ENCODE assay signal across 14 mouse cellular contexts in the genomic region with DNA sequence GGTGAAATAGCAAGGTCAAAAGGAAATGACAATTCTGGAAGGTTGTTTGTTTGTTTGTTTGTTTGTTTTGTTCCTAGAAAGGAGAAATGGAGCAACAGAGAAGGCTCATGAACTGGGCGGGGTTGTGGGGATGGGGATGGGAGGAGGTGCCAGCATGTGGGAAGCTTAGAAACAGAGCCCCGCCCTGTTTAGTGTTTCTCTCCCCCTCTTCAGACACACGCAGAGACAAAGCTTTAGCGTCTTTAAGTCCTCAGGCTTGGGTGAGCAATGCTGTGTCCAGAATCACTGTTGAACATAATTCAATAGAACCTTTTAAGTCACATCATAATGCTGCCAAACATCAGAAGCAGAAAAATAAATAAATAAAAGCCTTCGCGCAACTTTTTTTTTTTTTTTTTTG.
DNase-seq lines count a peak whose midpoint lies in the region; ATAC-seq and TF ChIP-seq lines count a peak whose summit lies in the region.
"Had no signal": no experiment of that assay in that cellular context is flagged by ENCODE, and none has a peak within 500 bp of the region (broad histone marks: within the 10 kb centered on the region; RNA-seq: fewer than 3 reads in every experiment).

No protein-coding gene starts in this region.

- peaks cover 10% of the 10 kb centered on the region for H3K4me1 ChIP-seq in forebrain, embryonic 13.5 days
- H3K4me1 ChIP-seq in forebrain, embryonic 11.5 days (replicated peaks; ENCODE audit: control insufficient read depth, insufficient read depth, low read length): no peaks in the 10 kb centered on the region
- no peaks in the 10 kb centered on the region for H3K4me1 ChIP-seq in hindbrain, embryonic 16.5 days (ENCODE audit: control insufficient read depth, insufficient read depth, low read depth, low read length)
- no peaks in the 10 kb centered on the region for H3K4me1 ChIP-seq in hindbrain, embryonic 11.5 days (replicated peaks; ENCODE audit: control insufficient read depth, insufficient read depth, low read length)
- H3K4me1 ChIP-seq in ES-E14 (ENCODE audit: control insufficient read depth in 2 of 2, insufficient read depth in 2 of 2, low read length in 2 of 2, poor library complexity in 1 of 2): no peaks in the 10 kb centered on the region; a peak in 2 of 4 replicates
- H3K4me1 ChIP-seq in midbrain, embryonic 15.5 days: peaks cover 2% of the 10 kb centered on the region; the same call in 1 of the 2 replicates
- H3K4me1 ChIP-seq in liver, embryonic 12.5 days: no peaks in the 10 kb centered on the region
- H3K4me1 ChIP-seq: embryonic facial prominence, embryonic 12.5 days; hindbrain, embryonic 10.5 days; liver, embryonic 15.5 days had no signal

- no peaks in the 10 kb centered on the region for H3K27me3 ChIP-seq in forebrain, embryonic 13.5 days
- no peaks in the 10 kb centered on the region for H3K27me3 ChIP-seq in forebrain, embryonic 11.5 days (ENCODE audit: control insufficient read depth, insufficient read depth, low read length)
- no peaks in the 10 kb centered on the region for H3K27me3 ChIP-seq in hindbrain, embryonic 16.5 days (replicated peaks; ENCODE audit: control insufficient read depth, insufficient read depth, low read length)
- no peaks in the 10 kb centered on the region for H3K27me3 ChIP-seq in hindbrain, embryonic 11.5 days (ENCODE audit: control insufficient read depth, insufficient read depth, low read length)
- H3K27me3 ChIP-seq in midbrain, embryonic 15.5 days (replicated peaks): no peaks in the 10 kb centered on the region
- H3K27me3 ChIP-seq in liver, embryonic 12.5 days (replicated peaks): no peaks in the 10 kb centered on the region
- H3K27me3 ChIP-seq: embryonic facial prominence, embryonic 12.5 days; liver, embryonic 15.5 days had no signal

- peak; percentile 48; the same call in 1 of the 2 replicates for ATAC-seq in forebrain, embryonic 13.5 days
- no peak for ATAC-seq in forebrain, embryonic 11.5 days (replicated peaks; ENCODE audit: low FRiP score)
- 0 out of 2 replicates have a peak, but pooled peaks have one; percentile 64 for ATAC-seq in hindbrain, embryonic 16.5 days
- no peak for ATAC-seq in hindbrain, embryonic 11.5 days (ENCODE audit: low FRiP score)
- ATAC-seq in midbrain, embryonic 15.5 days (replicated peaks): no peak; the same call in 1 of the 2 replicates
- no peak for ATAC-seq in liver, embryonic 12.5 days
- ATAC-seq: lung, postnatal 0 days had no signal

- H3K36me3 ChIP-seq in forebrain, embryonic 13.5 days (ENCODE audit: poor library complexity, severe bottlenecking): no peaks in the 10 kb centered on the region
- H3K36me3 ChIP-seq in forebrain, embryonic 11.5 days (ENCODE audit: control insufficient read depth, insufficient read depth, low read length): no peaks in the 10 kb centered on the region
- H3K36me3 ChIP-seq in hindbrain, embryonic 16.5 days (ENCODE audit: control insufficient read depth, insufficient read depth, low read length): no peaks in the 10 kb centered on the region
- H3K36me3 ChIP-seq in hindbrain, embryonic 11.5 days (ENCODE audit: control insufficient read depth, insufficient read depth, low read length): no peaks in the 10 kb centered on the region
- no peaks in the 10 kb centered on the region for H3K36me3 ChIP-seq in ES-E14 (ENCODE audit: control insufficient read depth, insufficient read depth, low read length, poor library complexity, severe bottlenecking)
- no peaks in the 10 kb centered on the region for H3K36me3 ChIP-seq in midbrain, embryonic 15.5 days (replicated peaks)
- no peaks in the 10 kb centered on the region for H3K36me3 ChIP-seq in liver, embryonic 12.5 days
- H3K36me3 ChIP-seq: embryonic facial prominence, embryonic 12.5 days; hindbrain, embryonic 10.5 days; liver, embryonic 15.5 days had no signal

- DNase-seq in forebrain, embryonic 11.5 days (ENCODE audit: low spot score): no peak
- DNase-seq in hindbrain, embryonic 11.5 days (ENCODE audit: low spot score): no peak
- DNase-seq in ES-E14 (ENCODE audit: low read depth, low spot score): no peak
- DNase-seq: gastrocnemius, postnatal 25 days; thymus, postnatal 36 days had no signal

- 21% methylated on average over 6 of the region's 6 CpGs for WGBS in forebrain, embryonic 13.5 days
- WGBS in forebrain, embryonic 11.5 days: 38% methylated on average over 6 of the region's 6 CpGs
- 42% methylated on average over 6 of the region's 6 CpGs for WGBS in hindbrain, embryonic 16.5 days
- WGBS in hindbrain, embryonic 11.5 days: 59% methylated on average over 6 of the region's 6 CpGs
- WGBS in midbrain, embryonic 15.5 days: 25% methylated on average over 6 of the region's 6 CpGs
- 52% methylated on average over 6 of the region's 6 CpGs for WGBS in liver, embryonic 12.5 days (ENCODE audit: insufficient replicate concordance)

- in situ Hi-C loops in ES-E14 (cut with MboI; ENCODE audit: low sequenced_read_pairs in 2 of 2, unreplicated experiment in 2 of 2): no loop called here

- no peak overlapping the region for H3K27ac ChIP-seq in forebrain, embryonic 13.5 days
- H3K27ac ChIP-seq in forebrain, embryonic 11.5 days (ENCODE audit: low read depth, low read length): no peak overlapping the region
- H3K27ac ChIP-seq in hindbrain, embryonic 16.5 days (ENCODE audit: low read depth, low read length): no peak overlapping the region
- H3K27ac ChIP-seq in hindbrain, embryonic 11.5 days (ENCODE audit: low read depth, low read length): no peak overlapping the region
- no peak overlapping the region for H3K27ac ChIP-seq in ES-E14 (ENCODE audit: insufficient read depth, low read depth, low read length, poor library complexity, severe bottlenecking)
- H3K27ac ChIP-seq in midbrain, embryonic 15.5 days: 0 out of 2 replicates have a peak overlapping the region, but pooled peaks have one; percentile 6
- no peak overlapping the region for H3K27ac ChIP-seq in liver, embryonic 12.5 days
- H3K27ac ChIP-seq: embryonic facial prominence, embryonic 12.5 days; hindbrain, embryonic 10.5 days; layer of hippocampus, adult 2 months; liver, embryonic 15.5 days had no signal

- no peak overlapping the region for H3K9ac ChIP-seq in forebrain, embryonic 13.5 days
- no peak overlapping the region for H3K9ac ChIP-seq in forebrain, embryonic 11.5 days (ENCODE audit: low read length)
- no peak overlapping the region for H3K9ac ChIP-seq in hindbrain, embryonic 16.5 days (ENCODE audit: low read depth, low read length)
- H3K9ac ChIP-seq in hindbrain, embryonic 11.5 days (ENCODE audit: low read depth, low read length): no peak overlapping the region
- no peak overlapping the region for H3K9ac ChIP-seq in ES-E14 (ENCODE audit: insufficient read depth, low read depth, low read length, poor library complexity, severe bottlenecking)
- H3K9ac ChIP-seq in midbrain, embryonic 15.5 days: no peak overlapping the region
- no peak overlapping the region for H3K9ac ChIP-seq in liver, embryonic 12.5 days
- H3K9ac ChIP-seq: embryonic facial prominence, embryonic 12.5 days; liver, embryonic 15.5 days had no signal

- H3K4me2 ChIP-seq in forebrain, embryonic 13.5 days: peak overlapping the region; percentile 10; the same call in 1 of the 2 replicates
- H3K4me2 ChIP-seq in forebrain, embryonic 11.5 days (ENCODE audit: low read depth, low read length, severe bottlenecking): no peak overlapping the region
- H3K4me2 ChIP-seq in hindbrain, embryonic 16.5 days (ENCODE audit: low read length): no peak overlapping the region
- no peak overlapping the region for H3K4me2 ChIP-seq in hindbrain, embryonic 11.5 days (replicated peaks; ENCODE audit: low read depth, low read length)
- no peak overlapping the region for H3K4me2 ChIP-seq in midbrain, embryonic 15.5 days
- H3K4me2 ChIP-seq in liver, embryonic 12.5 days: no peak overlapping the region
- H3K4me2 ChIP-seq: embryonic facial prominence, embryonic 12.5 days; liver, embryonic 15.5 days had no signal

- no peaks in the 10 kb centered on the region for H3K9me3 ChIP-seq in forebrain, embryonic 13.5 days (replicated peaks)
- H3K9me3 ChIP-seq in forebrain, embryonic 11.5 days (ENCODE audit: control insufficient read depth, low read length): no peaks in the 10 kb centered on the region
- H3K9me3 ChIP-seq in hindbrain, embryonic 16.5 days (ENCODE audit: control insufficient read depth, low read length): no peaks in the 10 kb centered on the region
- H3K9me3 ChIP-seq in hindbrain, embryonic 11.5 days (ENCODE audit: control insufficient read depth, low read length): no peaks in the 10 kb centered on the region
- H3K9me3 ChIP-seq in ES-E14 (ENCODE audit: control insufficient read depth, insufficient read depth, low read depth, low read length): no peaks in the 10 kb centered on the region
- no peaks in the 10 kb centered on the region for H3K9me3 ChIP-seq in midbrain, embryonic 15.5 days
- no peaks in the 10 kb centered on the region for H3K9me3 ChIP-seq in liver, embryonic 12.5 days (replicated peaks)
- H3K9me3 ChIP-seq: embryonic facial prominence, embryonic 12.5 days; hindbrain, embryonic 10.5 days; liver, embryonic 15.5 days had no signal

- H3K4me3 ChIP-seq in forebrain, embryonic 13.5 days: no peak overlapping the region
- H3K4me3 ChIP-seq in forebrain, embryonic 11.5 days (ENCODE audit: low read depth, low read length): no peak overlapping the region
- no peak overlapping the region for H3K4me3 ChIP-seq in hindbrain, embryonic 16.5 days (ENCODE audit: low read length)
- H3K4me3 ChIP-seq in hindbrain, embryonic 11.5 days (ENCODE audit: low read depth, low read length): no peak overlapping the region
- no peak overlapping the region for H3K4me3 ChIP-seq in ES-E14 (ENCODE audit: insufficient read depth in 1 of 2, low read depth in 1 of 2, low read length in 2 of 2, poor library complexity in 1 of 2, severe bottlenecking in 1 of 2)
- no peak overlapping the region for H3K4me3 ChIP-seq in midbrain, embryonic 15.5 days
- H3K4me3 ChIP-seq in liver, embryonic 12.5 days: no peak overlapping the region
- H3K4me3 ChIP-seq: embryonic facial prominence, embryonic 12.5 days; hindbrain, embryonic 10.5 days; layer of hippocampus, adult 2 months; liver, embryonic 15.5 days had no signal

TF ChIP-seq in ES-E14, 5 proteins besides CTCF, POLR2A, EP300 and RAD21:
- peak; percentile 32; the same call in 1 of the 2 replicates for TF ChIP-seq ZNF384 (IDR thresholded peaks at IDR 0.05; ENCODE audit: low read depth, low read length)
- no peak for TF ChIP-seq CHD2 (IDR thresholded peaks at IDR 0.05; ENCODE audit: low read depth, low read length)

Comparison
In these comparisons a context has a peak if more than half of its experiments do, and no peak if none do; other contexts are left out.
1. ATAC-seq: peak in forebrain, embryonic 13.5 days (single experiment) and hindbrain, embryonic 16.5 days (single experiment); none in forebrain, embryonic 11.5 days (single experiment), hindbrain, embryonic 11.5 days (single experiment), midbrain, embryonic 15.5 days (single experiment) and liver, embryonic 12.5 days (single experiment).